Mouse (Mus musculus) hindbrain, embryonic 12.5 days (tissue): Measurements from ENCODE around the gene Atat1. TPM values are rescaled to one million over a fixed set of nuclear protein-coding genes. Genes with fewer than 3 reads are reported as not detected.

Experiments used
- microRNA counts: library from miRNA; unstranded; fragments of <30 nt; microRNA quantifications from one replicate; lab custom pipeline; 2017
- microRNA-seq: library from miRNA; unstranded; fragments of <30 nt; microRNA quantifications from one replicate; pipeline ENCODE4, GENCODE M21; 2017
- polyA plus RNA-seq: library from polyadenylated mRNA; unstranded; fragments of >200 nt; fragmentation: Nextera tagmentation; extraction: Ambion mirVana; gene quantifications from 2 replicates; pipeline ENCODE4 v1.2.1, GENCODE M21; 2016

Gene Atat1
- polyA plus RNA-seq, 1 experiment from 2014 or later, result 294 TPM

MicroRNA genes within 50 kb of the gene (microRNA counts, 519-probe panel; counts per million panel counts)
- microRNA mmu-miR-1894-3p (lab: Ali Mortazavi, UCI) (470 counts per million, percentile 58 among the panel's probes with 10 or more counts), microRNA mmu-miR-1894-5p (lab: Ali Mortazavi, UCI) (470 counts per million, percentile 58 among the panel's probes with 10 or more counts)

Small RNA genes lying within 50 kb of the gene (microRNA-seq; reads per million reads assigned to microRNA genes)
- 1.6 reads per million for gene Gm28033
- not detected for gene Mir1894

Other genes starting within 250 kb of the Atat1 start
- gene Vars2, start 242.5 kb downstream of the Atat1 start, polyA plus RNA-seq, result 16.5 and 16.9 TPM in 2 replicates
- 34.7 and 37.7 TPM in 2 replicates for gene Gtf2h4, start 236.3 kb downstream of the Atat1 start, polyA plus RNA-seq
- 168 and 182 TPM in 2 replicates for gene Ddr1, start 205.5 kb downstream of the Atat1 start, polyA plus RNA-seq
- 5.8 and 6.3 TPM in 2 replicates for gene Ier3, start 88.4 kb downstream of the Atat1 start, polyA plus RNA-seq
- gene Flot1, start 86.8 kb downstream of the Atat1 start, polyA plus RNA-seq, result 50.9 and 60.3 TPM in 2 replicates
- 1,505 and 1,511 TPM in 2 replicates for gene Tubb5, start 71.8 kb downstream of the Atat1 start, polyA plus RNA-seq
- gene Mdc1, start 68.6 kb downstream of the Atat1 start, polyA plus RNA-seq, result 14.4 and 18.2 TPM in 2 replicates
- gene Nrm, start 48.8 kb downstream of the Atat1 start, polyA plus RNA-seq, result 36.0 and 36.9 TPM in 2 replicates
- 31.5 and 32.3 TPM in 2 replicates for gene Ppp1r18, start 44.5 kb downstream of the Atat1 start, polyA plus RNA-seq
- 45.2 and 46.0 TPM in 2 replicates for gene Dhx16, start 30.3 kb downstream of the Atat1 start, polyA plus RNA-seq
- 25.7 and 28.7 TPM in 2 replicates for gene 2310061I04Rik, start 12.6 kb downstream of the Atat1 start, polyA plus RNA-seq
- gene Mrps18b, start 6.3 kb upstream of the Atat1 start, polyA plus RNA-seq, result 46.8 and 51.1 TPM in 2 replicates
- 58.3 and 68.2 TPM in 2 replicates for gene Ppp1r10, start 6.4 kb upstream of the Atat1 start, polyA plus RNA-seq
- gene Abcf1, start 59.7 kb upstream of the Atat1 start, polyA plus RNA-seq, result 109 and 119 TPM in 2 replicates
- 54.9 and 57.7 TPM in 2 replicates for gene Gnl1, start 69.8 kb upstream of the Atat1 start, polyA plus RNA-seq
- gene Prr3, start 70.2 kb upstream of the Atat1 start, polyA plus RNA-seq, result 53.4 and 61.0 TPM in 2 replicates
- 5.5 and 5.6 TPM in 2 replicates for gene H2-T24, start 110.5 kb upstream of the Atat1 start, polyA plus RNA-seq
- 4.5 and 5.1 TPM in 2 replicates for gene H2-T23, start 122.8 kb upstream of the Atat1 start, polyA plus RNA-seq
- 7.8 and 9.2 TPM in 2 replicates for gene H2-T22, start 132.7 kb upstream of the Atat1 start, polyA plus RNA-seq
- gene Gm6034, start 132.9 kb upstream of the Atat1 start, polyA plus RNA-seq, result not detected in 2 replicates
- not detected in 2 replicates for gene Gm11127, start 148.3 kb upstream of the Atat1 start, polyA plus RNA-seq
- gene Gm19684, start 211.6 kb upstream of the Atat1 start, polyA plus RNA-seq, result not detected in 2 replicates
- gene Gm7030, start 219.3 kb upstream of the Atat1 start, polyA plus RNA-seq, result not detected in 2 replicates